Mouse (Mus musculus) cortical plate, adult 2 months (tissue): ENCODE measurements around the gene Olfr17. TPM values are rescaled to one million over a fixed set of nuclear protein-coding genes. Genes with fewer than 3 reads are reported as not detected.
"Not testable (repeated sequence)": the region's sequence is repeated elsewhere in the genome, so short reads cannot be mapped to it uniquely, and the experiment has no call there.

Experiments used
- H3K27ac ChIP-seq: fragments of 200-500 bp; 2 replicates; pipeline ENCODE4 v1.5.1; 2012; ENCODE audit warnings: low read length, control low read depth, inconsistent platforms; ENCODE audit not compliant: insufficient read depth
- H3K4me1 ChIP-seq: fragments of 200-500 bp; 2 replicates; pipeline ENCODE4 v1.6.1; 2011; ENCODE audit warnings: low read length; ENCODE audit not compliant: control insufficient read depth, insufficient read depth
- H3K4me3 ChIP-seq: fragments of 200-500 bp; 2 replicates; pipeline ENCODE4 v1.5.1; 2011; ENCODE audit warnings: mild to moderate bottlenecking, low read length, control low read depth; ENCODE audit not compliant: insufficient read depth
- CTCF ChIP-seq: fragments of 200-500 bp; IDR thresholded peaks from 2 replicates; pipeline ENCODE4 v1.5.1; 2011; ENCODE audit warnings: mild to moderate bottlenecking, control low read depth, low read length; ENCODE audit not compliant: insufficient read depth; ENCODE audit errors: extremely low read depth
- POLR2A ChIP-seq: fragments of 200-500 bp; IDR thresholded peaks from 2 replicates; pipeline ENCODE4 v1.6.1; 2011; ENCODE audit warnings: mild to moderate bottlenecking, low read length, control low read depth; ENCODE audit not compliant: insufficient read depth; ENCODE audit errors: extremely low read depth
- polyA plus RNA-seq: library from polyadenylated mRNA; depleted of rRNA; stranded (reverse); fragments of >200 nt; gene quantifications from 2 replicates; pipeline ENCODE4 v1.2.3, GENCODE M21; 2012; rRNA removed

Gene Olfr17
- not detected in 2 replicates for polyA plus RNA-seq

GRCm38 (mm10) chr7:107092920-107093319 lies at the start of gene Olfr17:
Gene Olfr17 (plus strand): TSS chr7:107093220.
- TF ChIP-seq CTCF (no peak), POLR2A (no peak)
- H3K4me3 ChIP-seq, result no peak within 1 kb of the TSS
- H3K4me1 ChIP-seq, result no peaks in the 10 kb centered on the region
- H3K27ac ChIP-seq, result no peak within 1 kb of the TSS

GRCm38 (mm10) chr7:107044407-107044806 lies 48.6 kb upstream of the Olfr17 start:
- no peak overlapping the region for H3K4me3 ChIP-seq
- TF ChIP-seq POLR2A (no peak), CTCF (no peak)
- no peak overlapping the region for H3K27ac ChIP-seq
- no peaks in the 10 kb centered on the region for H3K4me1 ChIP-seq

- TF ChIP-seq POLR2A (no peak), CTCF (no peak)
- Histone ChIP-seq H3K4me1 (no peaks in the 10 kb centered on the region), H3K4me3 (no peak overlapping the region), H3K27ac (no peak overlapping the region)
These were observed 47.2 kb upstream of the Olfr17 start for GRCm38 (mm10) chr7:107045833-107046232.

- Histone ChIP-seq H3K4me3 (no peak overlapping the region), H3K27ac (no peak overlapping the region), H3K4me1 (no peaks in the 10 kb centered on the region)
- no peak for TF ChIP-seq CTCF
- no peak for TF ChIP-seq POLR2A
These were observed 45.4 kb upstream of the Olfr17 start for GRCm38 (mm10) chr7:107047578-107047977.

- Histone ChIP-seq H3K4me1 (no peaks in the 10 kb centered on the region), H3K27ac (no peak within 1 kb of the TSS), H3K4me3 (no peak within 1 kb of the TSS)
- no peak for TF ChIP-seq POLR2A
- TF ChIP-seq CTCF, result no peak
These were observed 22.3 kb upstream of the Olfr17 start, which contains the start of gene Olfr714 for GRCm38 (mm10) chr7:107070681-107071080. Gene Olfr714 (plus strand): TSS chr7:107070981.

GRCm38 (mm10) chr7:107110269-107110668 lies 17.2 kb downstream of the Olfr17 start, which contains the start of gene Olfr715b:
Gene Olfr715b (minus strand): TSS chr7:107110369.
- H3K4me3 ChIP-seq, H3K4me1 ChIP-seq, H3K27ac ChIP-seq: not testable (repeated sequence)

- not testable (repeated sequence) for H3K4me3 ChIP-seq, H3K27ac ChIP-seq, H3K4me1 ChIP-seq
These were observed 38.0 kb downstream of the Olfr17 start, which contains the start of gene Olfr715 for GRCm38 (mm10) chr7:107130983-107131382. Gene Olfr715 (minus strand): TSS chr7:107131083.

- H3K4me3 ChIP-seq, H3K4me1 ChIP-seq, H3K27ac ChIP-seq: not testable (repeated sequence)
These were observed 45.0 kb downstream of the Olfr17 start, which contains the start of gene Olfr716 for GRCm38 (mm10) chr7:107138027-107138426. Gene Olfr716 (plus strand): TSS chr7:107138327.

Other genes starting within 250 kb of the Olfr17 start
- not detected in 2 replicates for gene Olfr703, start 249.9 kb upstream of the Olfr17 start, polyA plus RNA-seq
- gene Olfr704, start 230.0 kb upstream of the Olfr17 start, polyA plus RNA-seq, result not detected in 2 replicates
- not detected in 2 replicates for gene Olfr705, start 216.3 kb upstream of the Olfr17 start, polyA plus RNA-seq
- not detected in 2 replicates for gene Olfr706, start 205.1 kb upstream of the Olfr17 start, polyA plus RNA-seq
- gene Olfr707, start 192.0 kb upstream of the Olfr17 start, polyA plus RNA-seq, result not detected in 2 replicates
- not detected in 2 replicates for gene Olfr1532-ps1, start 185.2 kb upstream of the Olfr17 start, polyA plus RNA-seq
- gene Olfr709-ps1, start 161.0 kb upstream of the Olfr17 start, polyA plus RNA-seq, result not detected in 2 replicates
- gene Olfr710, start 144.9 kb upstream of the Olfr17 start, polyA plus RNA-seq, result not detected in 2 replicates
- gene Olfr6, start 129.3 kb upstream of the Olfr17 start, polyA plus RNA-seq, result not detected in 2 replicates
- not detected in 2 replicates for gene Olfr711, start 117.8 kb upstream of the Olfr17 start, polyA plus RNA-seq
- gene Olfr2, start 87.1 kb upstream of the Olfr17 start, polyA plus RNA-seq, result not detected in 2 replicates
- not detected in 2 replicates for gene Olfr713, start 62.0 kb upstream of the Olfr17 start, polyA plus RNA-seq
- not detected in 2 replicates for gene Olfr714, start 22.2 kb upstream of the Olfr17 start, polyA plus RNA-seq
- gene Olfr715b, start 17.1 kb downstream of the Olfr17 start, polyA plus RNA-seq, result not detected in 2 replicates
- gene Olfr715, start 37.9 kb downstream of the Olfr17 start, polyA plus RNA-seq, result not detected in 2 replicates
- gene Olfr716, start 45.1 kb downstream of the Olfr17 start, polyA plus RNA-seq, result not detected in 2 replicates
- gene Nlrp14, start 73.8 kb downstream of the Olfr17 start, polyA plus RNA-seq, result not detected in 2 replicates
- not detected in 2 replicates for gene Rbmxl2, start 116.2 kb downstream of the Olfr17 start, polyA plus RNA-seq